Mouse (Mus musculus) heart, embryonic 12.5 days (tissue): ENCODE measurements around the gene Slc22a14. TPM values are rescaled to one million over a fixed set of nuclear protein-coding genes. Genes with fewer than 3 reads are reported as not detected.

Experiments used
- ATAC-seq: fragments of 200-750 bp; cut with Nextera tagmentation; 2 replicates; pipeline ENCODE4 v1.8.0; 2017; ENCODE audit warnings: moderate TSS enrichment, moderate library complexity; ENCODE audit not compliant: insufficient number of reproducible peaks, low FRiP score
- H3K27ac ChIP-seq: fragments of 300-500 bp; sonication (generic); 2 replicates; pipeline ENCODE4 v1.5.1; 2016; ENCODE audit warnings: mild to moderate bottlenecking, moderate library complexity; ENCODE audit not compliant: poor library complexity, severe bottlenecking
- H3K27me3 ChIP-seq: fragments of 300-500 bp; sonication (generic); replicated peaks from 2 replicates; pipeline ENCODE4 v1.6.1; 2016; ENCODE audit warnings: mild to moderate bottlenecking, moderate library complexity
- H3K36me3 ChIP-seq: fragments of 300-500 bp; sonication (generic); 2 replicates; pipeline ENCODE4 v1.6.1; 2016; ENCODE audit warnings: mild to moderate bottlenecking, moderate library complexity
- H3K4me1 ChIP-seq: fragments of 300-500 bp; sonication (generic); replicated peaks from 2 replicates; pipeline ENCODE4 v1.6.1; 2016; ENCODE audit warnings: mild to moderate bottlenecking
- H3K4me2 ChIP-seq: fragments of 300-500 bp; sonication (generic); 2 replicates; pipeline ENCODE4 v1.6.1; 2016; ENCODE audit warnings: mild to moderate bottlenecking, moderate library complexity
- H3K4me3 ChIP-seq: fragments of 300-500 bp; sonication (generic); 2 replicates; pipeline ENCODE4 v1.5.1; 2016; ENCODE audit warnings: mild to moderate bottlenecking
- H3K9ac ChIP-seq: fragments of 300-500 bp; sonication (generic); 2 replicates; pipeline ENCODE4 v1.6.1; 2016; ENCODE audit warnings: mild to moderate bottlenecking, moderate library complexity
- H3K9me3 ChIP-seq: fragments of 300-500 bp; sonication (generic); replicated peaks from 2 replicates; pipeline ENCODE4 v1.6.1; 2016; ENCODE audit warnings: mild to moderate bottlenecking, moderate library complexity
- WGBS: fragments of 180-500 bp; shearing (Covaris S2); methylation state at CpG from one replicate; pipeline ENCODE4 v1.1.7; 2016; 5-methylcytosine and 5-hydroxymethylcytosine counted together
- polyA plus RNA-seq: library from polyadenylated mRNA; unstranded; fragments of >200 nt; fragmentation: Nextera tagmentation; extraction: Ambion mirVana; gene quantifications from 2 replicates; pipeline ENCODE4 v1.2.1, GENCODE M21; 2016

Slc22a14 gene
- polyA plus RNA-seq, 1 experiment from 2014 or later = not detected

GRCm38 (mm10) chr9:119205756-119206155 is 159.6 kb downstream of the Slc22a14 start:
- ATAC-seq = no peak
- Histone ChIP-seq H3K4me1 (no peaks in the 10 kb centered on the region), H3K36me3 (no peaks in the 10 kb centered on the region)

DNA sequence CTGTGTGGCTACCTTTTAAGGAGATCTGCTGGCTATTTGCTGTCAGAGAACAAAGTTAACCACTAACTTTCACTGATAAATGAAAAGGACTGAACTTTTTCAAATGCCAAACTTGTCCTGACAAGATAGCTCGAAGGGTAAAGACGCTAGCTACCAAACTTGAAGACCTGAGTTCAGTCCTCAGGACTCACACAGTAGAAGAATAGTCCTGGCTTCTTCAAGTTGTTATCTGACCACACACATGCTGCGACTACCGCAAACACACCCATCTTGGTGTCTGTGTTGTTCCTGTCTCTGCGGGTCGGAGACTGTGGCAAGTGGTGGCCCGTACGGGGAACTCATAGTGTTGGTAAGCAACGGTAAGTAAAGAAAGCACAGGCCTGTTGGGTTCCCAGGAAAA is 161.7 kb downstream of the Slc22a14 start:
- no peak overlapping the region for H3K4me3 ChIP-seq
- WGBS = 86% methylated on average over 9 of the region's 9 CpGs
- no peak overlapping the region for H3K27ac ChIP-seq
- H3K4me2 ChIP-seq = no peak overlapping the region
- no peak for ATAC-seq
- no peak overlapping the region for H3K9ac ChIP-seq
- no peaks in the 10 kb centered on the region for H3K4me1 ChIP-seq
- no peaks in the 10 kb centered on the region for H3K36me3 ChIP-seq
- peaks cover 15% of the 10 kb centered on the region for H3K9me3 ChIP-seq
- no peaks in the 10 kb centered on the region for H3K27me3 ChIP-seq

More at GRCm38 (mm10) chr9:119205756-119206155, 159.6 kb downstream of the Slc22a14 start:
- H3K4me2 ChIP-seq = no peak overlapping the region
- H3K4me3 ChIP-seq = no peak overlapping the region
- peaks cover 15% of the 10 kb centered on the region for H3K9me3 ChIP-seq
- 80% methylated on average over 5 of the region's 5 CpGs for WGBS
- H3K27me3 ChIP-seq = no peaks in the 10 kb centered on the region
- H3K9ac ChIP-seq = no peak overlapping the region
- H3K27ac ChIP-seq = no peak overlapping the region

- no peaks in the 10 kb centered on the region for H3K4me1 ChIP-seq
- H3K9me3 ChIP-seq = peaks cover 15% of the 10 kb centered on the region
- no peaks in the 10 kb centered on the region for H3K36me3 ChIP-seq
- no peak overlapping the region for H3K4me2 ChIP-seq
- no peak overlapping the region for H3K9ac ChIP-seq
- H3K27me3 ChIP-seq = no peaks in the 10 kb centered on the region
- H3K4me3 ChIP-seq = no peak overlapping the region
- ATAC-seq = no peak
- 81% methylated on average over 5 of the region's 5 CpGs for WGBS
- no peak overlapping the region for H3K27ac ChIP-seq
Measured at GRCm38 (mm10) chr9:119201653-119202052, 163.7 kb downstream of the Slc22a14 start.

DNA sequence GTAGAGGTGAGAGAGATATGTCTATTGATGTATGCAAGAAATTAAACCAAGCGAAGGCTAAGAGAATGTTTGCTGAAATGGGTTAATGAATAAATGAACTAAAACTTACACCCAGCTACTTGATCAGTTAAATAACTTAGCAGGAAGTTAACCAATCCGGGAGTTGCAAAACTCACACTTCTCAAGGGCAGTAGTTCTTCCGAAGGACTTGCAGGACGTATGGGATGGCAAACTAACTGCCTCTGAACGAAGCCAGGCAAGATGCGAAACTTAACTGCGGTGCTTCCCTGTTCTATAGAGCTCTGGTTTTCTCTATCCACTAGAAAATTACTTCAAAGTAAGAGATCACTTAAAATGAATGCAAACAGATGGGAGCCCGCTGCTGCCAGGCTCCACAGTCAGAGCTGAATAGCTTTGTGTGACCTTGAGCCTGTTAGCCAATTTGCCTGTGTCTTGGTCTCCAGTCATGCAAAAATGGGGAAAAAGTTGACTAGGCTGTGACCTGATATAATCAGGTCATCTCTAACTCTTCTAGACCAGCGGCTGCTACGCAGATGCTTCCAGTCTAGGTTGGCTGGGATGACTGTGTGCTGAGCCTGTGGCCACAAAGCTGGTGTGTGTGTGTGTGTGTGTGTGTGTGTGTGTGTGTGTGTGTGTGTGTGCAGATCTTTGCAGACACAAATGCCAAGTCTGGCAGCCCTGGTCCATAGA is 166.0 kb downstream of the Slc22a14 start:
- no peaks in the 10 kb centered on the region for H3K4me1 ChIP-seq
- H3K9ac ChIP-seq = no peak overlapping the region
- WGBS = 80% methylated on average over 10 of the region's 10 CpGs
- H3K4me3 ChIP-seq = no peak overlapping the region
- H3K4me2 ChIP-seq = no peak overlapping the region
- H3K9me3 ChIP-seq = peaks cover 11% of the 10 kb centered on the region
- no peak for ATAC-seq
- no peaks in the 10 kb centered on the region for H3K27me3 ChIP-seq
- H3K36me3 ChIP-seq = no peaks in the 10 kb centered on the region
- H3K27ac ChIP-seq = no peak overlapping the region

GRCm38 (mm10) chr9:119192202-119192990 is 173.0 kb downstream of the Slc22a14 start:
- H3K36me3 ChIP-seq = no peaks in the 10 kb centered on the region
- no peak overlapping the region for H3K4me2 ChIP-seq
- H3K9me3 ChIP-seq = no peaks in the 10 kb centered on the region
- H3K4me3 ChIP-seq = no peak overlapping the region
- no peaks in the 10 kb centered on the region for H3K4me1 ChIP-seq
- H3K27me3 ChIP-seq = no peaks in the 10 kb centered on the region; the same call in 1 of the 2 replicates
- no peak overlapping the region for H3K9ac ChIP-seq
- 35% methylated on average over 11 of the region's 11 CpGs for WGBS
- ATAC-seq = no peak
- no peak overlapping the region for H3K27ac ChIP-seq

DNA sequence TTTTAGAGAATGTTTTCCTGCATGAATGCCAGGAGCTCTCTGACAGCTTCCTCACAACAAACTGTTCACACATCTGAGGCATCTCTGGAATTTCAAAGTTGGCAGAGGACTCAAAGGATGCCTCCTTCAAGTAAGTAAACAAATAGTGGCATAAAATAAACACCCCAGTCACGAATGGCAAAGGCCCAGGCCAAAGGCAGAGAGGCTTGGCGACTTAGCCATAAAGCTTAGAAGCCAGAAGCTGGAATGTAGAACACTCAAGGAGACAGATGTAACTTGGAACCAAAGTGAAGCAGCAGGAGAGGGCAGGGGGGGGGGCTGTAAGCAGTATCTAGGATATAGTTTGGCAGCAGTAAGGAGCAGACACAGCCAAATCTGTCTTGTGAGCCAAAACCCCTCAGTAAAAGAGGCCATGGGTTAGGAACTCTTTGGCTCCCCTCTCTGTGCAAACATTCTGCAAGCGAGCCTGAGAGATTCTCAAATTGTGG is 184.1 kb downstream of the Slc22a14 start:
- H3K9me3 ChIP-seq = no peaks in the 10 kb centered on the region
- no peak for ATAC-seq
- H3K4me3 ChIP-seq = no peak overlapping the region
- H3K4me2 ChIP-seq = no peak overlapping the region
- H3K27me3 ChIP-seq = no peaks in the 10 kb centered on the region
- peaks cover 13% of the 10 kb centered on the region; the same call in 1 of the 2 replicates for H3K4me1 ChIP-seq
- no peaks in the 10 kb centered on the region for H3K36me3 ChIP-seq
- WGBS = 33% methylated on average over 3 of the region's 3 CpGs
- no peak overlapping the region for H3K27ac ChIP-seq
- H3K9ac ChIP-seq = no peak overlapping the region

GRCm38 (mm10) chr9:119179292-119179691 is 186.1 kb downstream of the Slc22a14 start:
- Histone ChIP-seq H3K4me3 (no peak overlapping the region), H3K9me3 (no peaks in the 10 kb centered on the region), H3K27ac (no peak overlapping the region), H3K9ac (no peak overlapping the region), H3K27me3 (no peaks in the 10 kb centered on the region), H3K36me3 (no peaks in the 10 kb centered on the region), H3K4me1 (peaks cover 13% of the 10 kb centered on the region; the same call in 1 of the 2 replicates), H3K4me2 (no peak overlapping the region)
- 79% methylated on average over 11 of the region's 11 CpGs for WGBS
- ATAC-seq = no peak

- Histone ChIP-seq H3K27me3 (no peaks in the 10 kb centered on the region), H3K36me3 (no peaks in the 10 kb centered on the region), H3K4me3 (no peak overlapping the region), H3K9ac (no peak overlapping the region), H3K27ac (no peak overlapping the region), H3K4me1 (no peaks in the 10 kb centered on the region), H3K9me3 (0 out of 2 replicates have a peak, but pooled peaks cover 3% of the 10 kb centered on the region), H3K4me2 (no peak overlapping the region)
- ATAC-seq = no peak
- 94% methylated on average over 2 of the region's 2 CpGs for WGBS
Measured at GRCm38 (mm10) chr9:119167608-119168007, 197.7 kb downstream of the Slc22a14 start.

- H3K27ac ChIP-seq = no peak overlapping the region
- H3K9me3 ChIP-seq = 0 out of 2 replicates have a peak, but pooled peaks cover 3% of the 10 kb centered on the region
- no peak for ATAC-seq
- no peaks in the 10 kb centered on the region for H3K36me3 ChIP-seq
- no peak overlapping the region for H3K4me3 ChIP-seq
- WGBS = 83% methylated on average over 6 of the region's 6 CpGs
- H3K4me1 ChIP-seq = no peaks in the 10 kb centered on the region
- no peak overlapping the region for H3K9ac ChIP-seq
- H3K27me3 ChIP-seq = no peaks in the 10 kb centered on the region
- no peak overlapping the region for H3K4me2 ChIP-seq
Measured at GRCm38 (mm10) chr9:119165548-119165947, 199.8 kb downstream of the Slc22a14 start.

DNA sequence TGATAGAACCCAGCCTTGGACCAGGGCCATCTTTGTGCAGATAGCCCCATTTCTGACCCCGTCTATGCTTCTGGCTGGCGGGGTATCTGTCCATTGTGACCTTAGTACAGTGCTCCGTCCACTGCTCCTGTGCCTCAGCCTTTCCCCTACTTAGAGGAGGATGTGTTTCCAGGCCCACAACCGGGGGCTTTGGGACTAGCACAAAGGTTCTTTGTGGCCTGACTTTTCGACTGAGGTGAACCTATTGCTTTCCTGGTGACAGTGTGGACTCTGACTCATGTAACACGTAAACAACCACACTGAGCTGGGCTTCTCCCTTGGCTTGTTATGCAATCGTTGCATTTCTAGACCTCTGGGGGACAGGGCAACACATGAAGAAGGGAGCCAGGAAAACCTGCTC is 200.6 kb downstream of the Slc22a14 start:
- H3K9me3 ChIP-seq = 0 out of 2 replicates have a peak, but pooled peaks cover 3% of the 10 kb centered on the region
- WGBS = 74% methylated on average over 7 of the region's 7 CpGs

GRCm38 (mm10) chr9:119160689-119161088 is 204.7 kb downstream of the Slc22a14 start:
- H3K4me1 ChIP-seq = no peaks in the 10 kb centered on the region; the same call in 1 of the 2 replicates
- WGBS = 95% methylated on average over 3 of the region's 3 CpGs
- H3K4me3 ChIP-seq = no peak overlapping the region
- peaks cover 17% of the 10 kb centered on the region for H3K27me3 ChIP-seq
- no peaks in the 10 kb centered on the region for H3K9me3 ChIP-seq
- H3K36me3 ChIP-seq = no peaks in the 10 kb centered on the region
- no peak for ATAC-seq
- no peak overlapping the region for H3K4me2 ChIP-seq
- H3K27ac ChIP-seq = no peak overlapping the region
- H3K9ac ChIP-seq = no peak overlapping the region

More for the DNA sequence above, 200.6 kb downstream of the Slc22a14 start:
- no peak for ATAC-seq
- H3K36me3 ChIP-seq = no peaks in the 10 kb centered on the region
- no peaks in the 10 kb centered on the region for H3K4me1 ChIP-seq
- no peak overlapping the region for H3K4me3 ChIP-seq
- H3K27ac ChIP-seq = no peak overlapping the region
- H3K4me2 ChIP-seq = no peak overlapping the region
- H3K27me3 ChIP-seq = no peaks in the 10 kb centered on the region
- H3K9ac ChIP-seq = no peak overlapping the region
